Mouse (Mus musculus): ENCODE results near the gene Rock2.

DNA sequence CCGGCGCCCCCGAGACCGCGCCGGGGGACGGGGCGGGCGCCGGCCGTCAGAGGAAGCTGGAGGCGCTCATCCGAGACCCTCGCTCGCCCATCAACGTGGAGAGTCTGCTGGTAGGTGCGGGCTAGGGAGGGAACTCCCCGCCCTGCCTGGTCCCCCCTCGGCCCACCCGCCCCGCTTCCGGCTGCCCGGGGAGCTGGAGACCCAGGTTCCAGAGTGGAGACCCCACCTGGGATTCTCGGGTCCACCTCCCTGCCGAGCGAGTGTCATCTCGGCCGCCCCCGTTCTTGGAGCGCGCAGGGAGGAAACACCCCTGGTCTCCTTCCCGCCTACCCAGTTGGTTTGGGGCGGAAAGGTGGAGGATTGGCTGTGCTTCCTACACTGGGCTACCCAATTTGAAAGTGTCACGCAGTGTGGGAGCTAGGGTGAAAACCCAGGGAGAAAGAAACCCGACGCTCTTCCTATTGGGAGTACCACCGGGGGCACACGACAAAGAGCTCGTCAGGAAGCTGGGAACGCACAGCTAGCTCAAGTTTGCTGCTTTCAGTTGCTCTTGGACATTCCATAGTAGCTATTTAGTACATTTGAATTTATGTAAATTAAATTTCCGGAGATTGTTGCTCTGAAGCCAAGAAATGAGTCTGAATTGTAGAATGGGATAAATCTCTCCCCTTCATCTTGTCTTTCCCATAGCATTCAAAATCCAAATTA lies 680 bp downstream of the Rock2 start:
- TF ChIP-seq CTCF (IDR thresholded peaks at IDR 0.05; ENCODE audit: low read depth) (no peak), EP300 (IDR thresholded peaks at IDR 0.05; ENCODE audit: low read depth) (no peak)
